Mouse (Mus musculus) T-helper 1 cell (primary cell): ENCODE measurements around the gene Fmo5.

Experiments
- in situ Hi-C: fragments of 300-600 bp; cut with MboI, MseI; formaldehyde crosslinking; loops from one replicate; pipeline ENCODE4 v1.15.1; 2025; ENCODE audit warnings: high pct_unique_total_duplicates

The Fmo5 gene

DNA sequence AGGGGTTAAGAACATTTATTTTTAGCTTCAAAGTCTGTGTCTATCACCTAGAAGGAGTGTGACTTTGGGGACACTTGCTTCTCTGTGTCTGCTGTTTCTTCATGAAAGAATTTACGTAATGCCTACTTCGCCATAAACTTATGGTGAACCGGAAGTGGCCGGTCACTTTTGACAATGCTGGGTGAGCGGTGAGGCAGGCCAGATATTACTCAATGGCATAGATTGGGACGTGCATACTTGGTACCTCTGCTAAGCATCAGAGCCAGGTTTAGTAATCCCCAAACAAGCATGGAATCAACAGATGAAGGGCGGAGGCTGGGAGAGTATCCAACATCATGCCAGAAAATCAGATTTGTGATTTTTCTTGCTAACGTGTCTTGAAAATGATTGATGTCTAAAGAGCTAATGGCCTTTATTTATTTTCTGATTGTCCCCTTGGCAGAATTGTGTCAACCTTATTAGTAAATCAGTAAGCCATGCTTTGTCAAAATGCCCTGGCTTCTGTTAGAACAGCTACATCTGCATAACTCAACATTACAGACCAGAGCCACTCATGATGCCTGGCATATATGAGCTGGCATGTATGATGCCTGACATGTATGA, 2.8 kb downstream of the Fmo5 start:
- in situ Hi-C loops: no loop called here

DNA sequence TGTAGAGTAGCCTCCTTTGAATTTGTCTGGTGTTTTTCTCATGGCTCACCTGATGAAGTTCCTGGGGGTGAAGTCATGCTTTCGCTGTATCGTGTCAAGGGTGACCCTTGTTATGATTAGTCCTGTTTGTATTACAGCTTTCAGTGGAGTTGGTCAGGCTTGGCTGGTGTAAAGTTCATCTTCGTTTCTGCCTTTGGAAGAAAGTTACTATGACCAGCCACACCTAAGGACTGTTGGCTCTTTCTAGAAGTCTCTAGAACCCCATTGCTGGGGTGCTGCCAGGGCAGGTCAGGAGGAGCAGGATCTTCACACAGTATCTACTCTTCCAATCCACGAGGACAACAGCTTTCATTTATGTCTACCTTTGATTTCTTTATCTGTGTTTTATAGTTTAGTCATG, 4.9 kb downstream of the Fmo5 start:
- in situ Hi-C loops: no loop called here

GRCm38 (mm10) chr3:97634288-97634761, 5.7 kb downstream of the Fmo5 start:
- in situ Hi-C loops: no loop called here

DNA sequence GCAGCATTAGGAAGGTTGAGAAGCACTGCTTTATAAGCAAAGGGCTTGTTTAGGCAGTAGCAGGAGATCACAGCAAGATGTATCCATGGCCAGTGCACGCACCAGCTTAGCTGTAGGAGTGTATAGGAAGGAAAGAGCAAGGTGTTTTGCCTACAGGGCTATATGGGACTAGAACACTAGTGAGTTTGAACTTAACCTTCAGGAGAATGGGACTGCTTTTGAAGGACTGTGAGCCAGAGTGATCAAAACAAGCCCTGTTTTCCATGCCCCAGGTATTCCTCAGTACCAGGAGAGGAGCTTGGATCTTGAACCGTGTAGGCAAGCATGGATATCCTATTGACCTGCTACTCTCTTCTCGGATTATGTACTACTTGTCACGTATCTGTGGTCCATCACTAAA, 12.8 kb downstream of the Fmo5 start:
- in situ Hi-C loops: no loop called here

DNA sequence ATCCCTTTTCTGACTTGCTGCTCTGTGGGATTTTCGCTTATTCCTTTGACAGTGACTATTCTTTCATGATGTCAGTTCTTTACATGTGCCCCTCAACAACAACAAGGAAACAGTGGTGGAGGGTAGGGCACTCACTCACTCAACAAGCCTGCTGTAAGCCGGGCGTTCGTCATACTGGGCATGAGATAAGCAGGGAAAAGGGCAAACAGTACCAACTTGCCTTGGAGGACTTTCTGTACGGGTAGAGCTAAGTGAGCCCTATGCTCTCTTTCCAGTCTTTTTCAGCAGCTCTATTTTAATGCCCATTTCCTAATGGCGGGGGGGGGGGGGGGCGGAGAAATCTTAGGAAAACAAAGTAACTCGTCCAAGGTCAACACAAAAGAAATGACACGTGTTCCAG, 13.4 kb downstream of the Fmo5 start:
- in situ Hi-C loops: no loop called here

GRCm38 (mm10) chr3:97648518-97648917, 19.9 kb downstream of the Fmo5 start:
- in situ Hi-C loops: no loop called here

- in situ Hi-C loops: no loop called here
Observed at GRCm38 (mm10) chr3:97649022-97649421, 20.4 kb downstream of the Fmo5 start.

- in situ Hi-C loops: no loop called here
Observed at GRCm38 (mm10) chr3:97649469-97649868, 20.9 kb downstream of the Fmo5 start.

DNA sequence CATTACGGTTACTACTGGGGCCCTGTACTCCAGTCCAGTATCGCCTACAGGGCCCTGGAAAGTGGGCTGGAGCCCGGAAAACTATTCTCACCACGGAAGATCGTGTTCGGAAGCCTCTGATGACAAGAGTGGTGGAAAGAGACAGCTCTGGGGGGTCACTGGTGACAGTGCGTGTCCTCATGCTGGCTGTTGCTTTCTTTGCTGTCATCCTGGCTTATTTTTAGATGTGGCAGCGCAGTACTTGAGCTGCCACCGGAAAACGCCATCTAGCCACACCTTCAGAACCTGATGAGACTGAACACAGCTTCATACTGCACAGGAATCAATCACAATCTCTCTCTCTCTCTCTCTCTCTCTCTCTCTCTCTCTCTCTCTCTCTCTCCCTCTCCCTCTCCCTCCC, 23.0 kb downstream of the Fmo5 start:
- in situ Hi-C loops: loop anchor here (5.0 kb wide), 1 partner anchor 39 kb away; the partner anchor contains the start of gene Chd1l

DNA sequence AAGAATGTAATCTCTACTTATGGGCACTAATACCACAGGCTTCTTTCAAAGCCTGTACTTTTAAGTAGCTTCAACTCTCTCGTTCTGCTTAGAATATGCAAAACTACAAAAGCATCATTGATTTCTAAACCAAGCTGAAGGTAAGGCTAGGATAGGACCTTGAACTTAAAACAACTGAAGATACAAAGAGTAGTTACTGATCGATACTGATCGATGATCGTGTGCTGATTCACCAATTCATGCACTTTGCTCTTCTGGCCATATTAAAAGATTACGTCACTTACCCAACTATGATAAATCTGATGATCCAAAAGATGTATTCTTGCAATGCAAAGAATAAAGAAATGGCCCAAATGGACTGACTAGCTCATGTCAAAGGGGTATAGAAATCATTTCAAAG, 25.2 kb downstream of the Fmo5 start:
- in situ Hi-C loops: loop anchor here (5.0 kb wide), 1 partner anchor 41 kb away; the partner anchor contains the start of gene Chd1l

DNA sequence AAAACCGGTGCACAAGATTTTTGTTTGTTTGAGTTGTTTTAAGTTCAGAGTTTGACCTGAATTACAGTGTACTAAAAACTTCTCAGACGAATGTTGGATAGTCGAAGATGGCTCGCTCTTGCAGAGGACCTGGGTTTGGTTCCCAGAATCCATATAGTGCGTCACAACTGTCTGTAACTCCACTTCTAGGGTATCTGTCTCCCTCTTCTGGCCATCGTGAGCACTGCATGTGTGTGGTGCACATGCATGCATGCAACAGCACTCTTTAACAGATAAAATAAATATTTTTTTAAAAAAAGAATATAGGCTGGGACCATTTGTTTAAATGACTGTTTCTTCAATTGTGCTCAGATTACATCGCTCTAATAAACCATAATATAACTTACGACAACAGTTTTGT, 26.3 kb downstream of the Fmo5 start:
- in situ Hi-C loops: loop anchor here (5.0 kb wide), 1 partner anchor 43 kb away; the partner anchor contains the start of gene Chd1l

- in situ Hi-C loops: no loop called here
Observed at GRCm38 (mm10) chr3:97657655-97658411, 29.2 kb downstream of the Fmo5 start, which contains the start of gene Prkab2. Gene Prkab2 (plus strand): TSS chr3:97658193.

DNA sequence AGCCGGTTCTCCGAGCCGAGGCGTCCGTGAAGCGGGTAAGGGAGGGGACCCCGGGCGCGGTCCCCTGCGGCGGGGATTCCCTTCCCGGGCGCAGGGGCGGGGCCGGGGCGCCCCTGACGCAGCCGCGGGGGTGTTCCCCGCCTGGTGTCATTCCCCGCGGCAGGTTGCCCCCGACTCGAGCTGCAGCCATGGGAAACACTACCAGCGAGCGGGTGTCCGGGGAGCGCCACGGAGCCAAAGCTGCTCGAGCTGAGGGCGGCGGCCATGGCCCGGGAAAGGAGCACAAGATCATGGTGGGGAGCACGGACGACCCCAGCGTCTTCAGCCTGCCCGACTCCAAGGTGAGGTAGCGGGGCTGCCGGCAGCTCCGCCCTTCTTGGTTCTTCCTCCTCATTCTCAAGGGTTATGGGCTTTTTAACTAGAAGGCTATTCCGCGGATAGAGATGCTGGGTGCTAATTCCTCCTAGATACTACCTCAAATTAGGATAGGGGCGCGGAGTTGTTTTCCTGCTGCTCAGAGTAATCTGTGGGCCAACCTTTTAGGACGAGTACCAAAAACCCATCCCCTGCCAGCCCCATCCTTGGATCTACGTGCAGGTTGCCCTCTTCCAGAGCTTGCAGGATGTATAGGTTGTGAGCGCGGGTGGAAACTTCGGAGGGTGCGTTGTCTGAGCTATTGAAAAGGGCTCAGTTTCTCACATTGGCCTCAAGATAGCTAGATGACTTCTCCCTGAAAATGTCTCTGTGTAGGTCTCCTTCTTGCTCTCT, 30.0 kb downstream of the Fmo5 start:
- in situ Hi-C loops: no loop called here

DNA sequence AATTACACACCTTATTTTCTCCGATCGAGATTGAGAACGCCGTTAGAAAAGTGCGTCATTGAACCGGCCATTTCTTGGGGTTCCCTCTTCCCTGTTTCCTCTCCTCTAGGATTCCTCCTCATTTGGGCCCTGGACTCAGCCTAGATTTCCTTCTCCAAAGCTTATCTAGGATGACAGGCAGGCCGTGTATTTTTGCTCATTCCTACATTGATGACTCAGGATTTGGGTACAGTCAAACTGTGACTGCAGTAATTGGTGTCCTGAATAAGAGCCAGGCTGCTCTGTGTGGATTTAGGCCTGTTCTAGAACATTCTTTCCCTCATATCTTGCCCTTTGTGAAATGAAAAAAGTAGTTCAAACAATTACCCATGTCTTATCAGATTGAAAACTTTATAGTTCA, 31.1 kb downstream of the Fmo5 start:
- in situ Hi-C loops: no loop called here

GRCm38 (mm10) chr3:97661206-97661605, 32.6 kb downstream of the Fmo5 start:
- in situ Hi-C loops: no loop called here

GRCm38 (mm10) chr3:97665525-97665924, 36.9 kb downstream of the Fmo5 start:
- in situ Hi-C loops: no loop called here

DNA sequence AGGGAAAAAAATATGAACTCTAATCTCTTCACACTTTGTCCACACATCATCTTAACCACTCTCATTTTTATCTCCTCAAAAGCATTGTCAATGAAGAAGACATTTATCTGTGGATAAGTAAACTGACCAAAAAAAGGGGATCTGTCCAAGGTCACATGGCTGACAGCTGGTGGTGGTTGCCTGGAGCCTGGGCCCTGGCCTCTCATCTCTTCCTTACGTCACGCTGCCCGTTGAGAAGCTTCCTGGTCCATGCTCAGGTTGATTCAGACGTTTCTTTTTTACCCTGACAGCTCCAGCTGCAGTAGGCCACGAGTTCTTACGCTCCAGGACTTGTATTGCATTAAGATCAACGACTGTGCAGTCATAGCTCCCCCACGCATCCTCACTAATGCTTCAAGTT, 37.5 kb downstream of the Fmo5 start:
- in situ Hi-C loops: no loop called here

GRCm38 (mm10) chr3:97667093-97667675, 38.6 kb downstream of the Fmo5 start:
- in situ Hi-C loops: no loop called here

- in situ Hi-C loops: no loop called here
Observed at GRCm38 (mm10) chr3:97674644-97675110, 46.1 kb downstream of the Fmo5 start, which contains the start of gene Gm17651. Gene Gm17651 (minus strand): TSS chr3:97674694.

- in situ Hi-C loops: no loop called here
Observed at GRCm38 (mm10) chr3:97676126-97676525, 47.5 kb downstream of the Fmo5 start.

DNA sequence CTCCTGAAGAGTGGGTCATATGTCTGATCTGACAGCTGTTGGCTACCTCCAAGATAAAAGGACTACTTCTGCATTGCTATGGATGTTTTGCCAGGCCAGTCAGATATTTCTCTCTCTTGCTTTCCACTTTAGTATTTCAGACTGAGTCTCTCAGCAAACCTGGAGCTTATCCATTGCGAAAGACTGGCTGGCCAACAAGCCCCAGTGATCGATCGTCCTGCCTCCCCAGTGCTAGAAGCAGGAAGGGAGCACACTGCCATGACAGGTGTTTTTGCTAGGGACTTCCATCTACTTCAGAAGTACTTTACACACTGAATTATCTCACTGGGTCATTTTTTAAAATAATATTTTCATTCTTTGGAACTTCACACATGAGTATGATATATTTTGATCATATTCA, 49.8 kb downstream of the Fmo5 start:
- in situ Hi-C loops: no loop called here
